In the genomic region with DNA sequence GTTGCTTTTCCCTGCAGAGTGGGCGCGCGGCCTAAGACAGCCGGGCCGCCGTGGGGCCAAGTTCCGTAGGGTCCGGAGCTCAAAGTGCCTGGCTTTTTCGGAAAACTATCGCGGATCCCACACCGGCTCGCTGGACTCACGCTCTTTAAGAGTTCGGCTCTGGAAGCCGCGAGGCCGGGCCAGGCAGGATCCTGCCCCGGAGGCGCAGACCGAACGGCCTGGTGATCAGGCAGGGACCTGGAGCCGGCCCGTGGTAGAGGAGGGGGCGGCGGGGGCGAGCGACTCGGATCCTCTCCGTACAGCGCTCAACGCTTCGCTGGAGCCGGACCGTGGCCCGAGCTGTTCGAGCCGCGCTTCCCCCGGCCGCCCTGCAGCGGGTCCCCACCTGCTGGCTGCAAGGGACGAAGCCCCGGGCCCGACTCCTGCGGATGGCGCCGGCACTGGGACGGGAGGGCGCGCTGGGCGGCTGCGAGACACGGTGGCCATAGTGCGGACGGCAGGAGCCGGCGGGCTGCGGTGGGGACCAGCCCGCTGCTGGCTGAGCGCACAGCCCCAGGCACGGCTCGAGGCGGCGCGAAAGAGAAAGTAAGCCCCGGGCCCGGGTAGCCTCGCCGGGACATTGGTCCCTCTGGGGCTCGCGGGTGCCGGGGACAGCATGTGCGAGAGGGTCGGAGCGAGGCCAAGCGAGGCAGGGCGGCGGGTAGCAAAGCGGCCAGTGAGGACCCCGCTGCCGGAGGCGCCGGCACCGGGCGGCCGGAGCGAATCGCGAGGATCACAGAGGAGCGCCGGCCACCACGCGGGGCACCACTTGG, we compare ENCODE assay signal across 7 mouse cellular contexts. TPM values are rescaled to one million over a fixed set of nuclear protein-coding genes. Genes with fewer than 3 reads are reported as not detected.
DNase-seq lines count a peak whose midpoint lies in the region; ATAC-seq lines count a peak whose summit lies in the region.

No protein-coding gene starts in this region.

- H3K9me3 ChIP-seq in forebrain, embryonic 11.5 days (ENCODE audit: control insufficient read depth, low read length), result no peaks in the 10 kb centered on the region
- H3K9me3 ChIP-seq in hindbrain, embryonic 12.5 days (replicated peaks), result no peaks in the 10 kb centered on the region
- H3K9me3 ChIP-seq in liver, embryonic 15.5 days (replicated peaks), result no peaks in the 10 kb centered on the region
- H3K9me3 ChIP-seq in neural tube, embryonic 15.5 days (replicated peaks), result no peaks in the 10 kb centered on the region

- H3K4me1 ChIP-seq in forebrain, embryonic 11.5 days (replicated peaks; ENCODE audit: control insufficient read depth, insufficient read depth, low read length), result peaks cover 26% of the 10 kb centered on the region
- peaks cover 63% of the 10 kb centered on the region for H3K4me1 ChIP-seq in hindbrain, embryonic 12.5 days
- peaks cover 13% of the 10 kb centered on the region; the same call in 1 of the 2 replicates for H3K4me1 ChIP-seq in liver, embryonic 15.5 days (replicated peaks)
- peaks cover 39% of the 10 kb centered on the region for H3K4me1 ChIP-seq in neural tube, embryonic 15.5 days

- H3K4me3 ChIP-seq in forebrain, embryonic 11.5 days (ENCODE audit: low read depth, low read length), result peak overlapping the region; percentile 78
- peak overlapping the region; percentile 50 for H3K4me3 ChIP-seq in hindbrain, embryonic 12.5 days
- H3K4me3 ChIP-seq in liver, embryonic 15.5 days (replicated peaks), result peak overlapping the region; percentile 59
- peak overlapping the region; percentile 44 for H3K4me3 ChIP-seq in neural tube, embryonic 15.5 days (replicated peaks)

- H3K36me3 ChIP-seq in forebrain, embryonic 11.5 days (ENCODE audit: control insufficient read depth, insufficient read depth, low read length), result no peaks in the 10 kb centered on the region
- no peaks in the 10 kb centered on the region for H3K36me3 ChIP-seq in hindbrain, embryonic 12.5 days
- H3K36me3 ChIP-seq in liver, embryonic 15.5 days (replicated peaks), result no peaks in the 10 kb centered on the region
- H3K36me3 ChIP-seq in neural tube, embryonic 15.5 days, result no peaks in the 10 kb centered on the region

- H3K27ac ChIP-seq in forebrain, embryonic 11.5 days (ENCODE audit: low read depth, low read length), result peak overlapping the region; percentile 94
- H3K27ac ChIP-seq in hindbrain, embryonic 12.5 days, result peak overlapping the region; percentile 88
- H3K27ac ChIP-seq in liver, embryonic 15.5 days (replicated peaks), result peak overlapping the region; percentile 65
- H3K27ac ChIP-seq in neural tube, embryonic 15.5 days (replicated peaks), result peak overlapping the region; percentile 77

- ATAC-seq in forebrain, embryonic 11.5 days (replicated peaks; ENCODE audit: low FRiP score), result peak; percentile 22
- ATAC-seq in hindbrain, embryonic 12.5 days (ENCODE audit: low FRiP score), result peak; percentile 44
- ATAC-seq in liver, embryonic 15.5 days (ENCODE audit: insufficient read depth), result peak; percentile 47
- peak; percentile 21; the same call in 1 of the 2 replicates for ATAC-seq in neural tube, embryonic 15.5 days (ENCODE audit: low FRiP score)
- ATAC-seq in CD4-positive, CD25-positive, alpha-beta regulatory T cell, adult 4 months, result no peak

- H3K9ac ChIP-seq in forebrain, embryonic 11.5 days (ENCODE audit: low read length), result peak overlapping the region; percentile 96
- peak overlapping the region; percentile 72 for H3K9ac ChIP-seq in hindbrain, embryonic 12.5 days
- peak overlapping the region; percentile 32; the same call in 1 of the 2 replicates for H3K9ac ChIP-seq in liver, embryonic 15.5 days
- H3K9ac ChIP-seq in neural tube, embryonic 15.5 days (replicated peaks), result peak overlapping the region; percentile 46

- under 1% methylated on average over 93 of the region's 94 CpGs for WGBS in forebrain, embryonic 11.5 days
- under 1% methylated on average over 94 of the region's 94 CpGs for WGBS in hindbrain, embryonic 12.5 days
- WGBS in liver, embryonic 15.5 days (ENCODE audit: insufficient replicate concordance), result under 1% methylated on average over 94 of the region's 94 CpGs
- WGBS in neural tube, embryonic 15.5 days, result under 1% methylated on average over 86 of the region's 94 CpGs

- H3K27me3 ChIP-seq in forebrain, embryonic 11.5 days (ENCODE audit: control insufficient read depth, insufficient read depth, low read length), result peaks cover 33% of the 10 kb centered on the region
- peaks cover 94% of the 10 kb centered on the region for H3K27me3 ChIP-seq in hindbrain, embryonic 12.5 days
- peaks cover 97% of the 10 kb centered on the region for H3K27me3 ChIP-seq in liver, embryonic 15.5 days
- H3K27me3 ChIP-seq in neural tube, embryonic 15.5 days (replicated peaks), result peaks cover 75% of the 10 kb centered on the region

- H3K4me2 ChIP-seq in forebrain, embryonic 11.5 days (ENCODE audit: low read depth, low read length, severe bottlenecking), result peak overlapping the region; percentile 93
- H3K4me2 ChIP-seq in hindbrain, embryonic 12.5 days (replicated peaks), result peak overlapping the region; percentile 75
- H3K4me2 ChIP-seq in liver, embryonic 15.5 days, result peak overlapping the region; percentile 68
- peak overlapping the region; percentile 63 for H3K4me2 ChIP-seq in neural tube, embryonic 15.5 days

- peak; percentile 6 for DNase-seq in thymus, postnatal 25 days
- no peak for DNase-seq in thymus, postnatal 10 days (ENCODE audit: low spot score in 2 of 2)
- peak; percentile 86 for DNase-seq in forebrain, embryonic 11.5 days (ENCODE audit: low spot score)

RNA-seq across cellular contexts. Expression of a gene that starts 1.2 kb away (rescaled TPM):
- polyA plus RNA-seq in forebrain, embryonic 11.5 days (2014; fragmentation: Nextera tagmentation; extraction: Ambion mirVana), result 44.7 and 49.3 TPM in 2 replicates
- 26.4 and 32.3 TPM in 2 replicates for polyA plus RNA-seq in hindbrain, embryonic 12.5 days (2016; fragmentation: Nextera tagmentation; extraction: Ambion mirVana)
- polyA plus RNA-seq in liver, embryonic 15.5 days (2015; fragmentation: Nextera tagmentation; extraction: Ambion mirVana), result 1.5 and 2.0 TPM in 2 replicates
- 7.7 and 9.0 TPM in 2 replicates for polyA plus RNA-seq in neural tube, embryonic 15.5 days (2015; fragmentation: Nextera tagmentation; extraction: Ambion mirVana)
- 1 to 10 TPM; 2.2 to 2.7 TPM for polyA plus RNA-seq in CD4-positive, CD25-positive, alpha-beta regulatory T cell, adult 4 months (2017; shearing (Covaris generic))

RNA-seq across cellular contexts. Expression of a gene that starts 32.2 kb away (rescaled TPM):
- not detected in 2 replicates for polyA plus RNA-seq in forebrain, embryonic 11.5 days (2014; fragmentation: Nextera tagmentation; extraction: Ambion mirVana)
- polyA plus RNA-seq in hindbrain, embryonic 12.5 days (2016; fragmentation: Nextera tagmentation; extraction: Ambion mirVana), result not detected in 2 replicates
- polyA plus RNA-seq in liver, embryonic 15.5 days (2015; fragmentation: Nextera tagmentation; extraction: Ambion mirVana), result not detected in 2 replicates
- polyA plus RNA-seq in neural tube, embryonic 15.5 days (2015; fragmentation: Nextera tagmentation; extraction: Ambion mirVana), result not detected in 2 replicates
- not detected for polyA plus RNA-seq in CD4-positive, CD25-positive, alpha-beta regulatory T cell, adult 4 months (2017; shearing (Covaris generic))

Comparison
In these comparisons a context has a peak if more than half of its experiments do, and no peak if none do; other contexts are left out.
1. DNase-seq: peak in thymus, postnatal 25 days (single experiment) and forebrain, embryonic 11.5 days (single experiment); none in thymus, postnatal 10 days (0 of 2).
2. H3K9ac ChIP-seq: peak in every context shown above with its lines; median percentile 96 in forebrain, embryonic 11.5 days; 72 in hindbrain, embryonic 12.5 days; 46 in neural tube, embryonic 15.5 days; 32 in liver, embryonic 15.5 days.
3. Peak in every context shown above with its lines, with median percentiles within 50 percentile points of each other: H3K27ac ChIP-seq, H3K4me2 ChIP-seq and H3K4me3 ChIP-seq.